Mouse (Mus musculus) splenic B cell, adult 2 months (primary cell): Measurements from ENCODE around the gene Zfp536.

Source experiments
- DNase-seq: peaks from one replicate; pipeline ENCODE4 v3.0.0-alpha.2; 2011; ENCODE audit warnings: low read depth, low spot score
- H3K27me3 ChIP-seq: 2 replicates; pipeline ENCODE4 v1.6.1; 2012; ENCODE audit warnings: mild to moderate bottlenecking, low read length, moderate library complexity, mixed read lengths; ENCODE audit not compliant: control insufficient read depth, poor library complexity, insufficient read depth, severe bottlenecking
- H3K36me3 ChIP-seq: 2 replicates; pipeline ENCODE4 v1.6.1; 2012; ENCODE audit warnings: mild to moderate bottlenecking, low read length, moderate library complexity, mixed read lengths; ENCODE audit not compliant: control insufficient read depth, poor library complexity, insufficient read depth, severe bottlenecking

The Zfp536 gene

GRCm38 (mm10) chr7:37477309-37477708 lies 296.1 kb downstream of the Zfp536 start:
- H3K27me3 ChIP-seq, result no peaks in the 10 kb centered on the region
- no peaks in the 10 kb centered on the region for H3K36me3 ChIP-seq
- DNase-seq, result no peak

GRCm38 (mm10) chr7:37475485-37475884 lies 298.0 kb downstream of the Zfp536 start:
- H3K27me3 ChIP-seq, result no peaks in the 10 kb centered on the region
- no peaks in the 10 kb centered on the region for H3K36me3 ChIP-seq
- DNase-seq, result no peak

- Histone ChIP-seq H3K27me3 (no peaks in the 10 kb centered on the region), H3K36me3 (no peaks in the 10 kb centered on the region)
- DNase-seq, result no peak
Measured at GRCm38 (mm10) chr7:37474284-37474683, 299.2 kb downstream of the Zfp536 start.

GRCm38 (mm10) chr7:37473311-37474084 lies 299.9 kb downstream of the Zfp536 start:
- no peak for DNase-seq
- Histone ChIP-seq H3K27me3 (no peaks in the 10 kb centered on the region), H3K36me3 (no peaks in the 10 kb centered on the region)

GRCm38 (mm10) chr7:37471726-37472125 lies 301.7 kb downstream of the Zfp536 start:
- H3K36me3 ChIP-seq, result no peaks in the 10 kb centered on the region

GRCm38 (mm10) chr7:37466477-37467243 lies 306.8 kb downstream of the Zfp536 start:
- no peaks in the 10 kb centered on the region for H3K36me3 ChIP-seq
- no peak for DNase-seq
- H3K27me3 ChIP-seq, result no peaks in the 10 kb centered on the region

More at GRCm38 (mm10) chr7:37471726-37472125, 301.7 kb downstream of the Zfp536 start:
- DNase-seq, result no peak
- no peaks in the 10 kb centered on the region for H3K27me3 ChIP-seq

- Histone ChIP-seq H3K36me3 (no peaks in the 10 kb centered on the region), H3K27me3 (no peaks in the 10 kb centered on the region)
- DNase-seq, result no peak
Measured at GRCm38 (mm10) chr7:37464186-37464721, 309.2 kb downstream of the Zfp536 start.

- no peaks in the 10 kb centered on the region for H3K27me3 ChIP-seq
- DNase-seq, result no peak
- no peaks in the 10 kb centered on the region for H3K36me3 ChIP-seq
Measured at GRCm38 (mm10) chr7:37447523-37447922, 325.9 kb downstream of the Zfp536 start.

- DNase-seq, result no peak
- Histone ChIP-seq H3K36me3 (no peaks in the 10 kb centered on the region), H3K27me3 (no peaks in the 10 kb centered on the region)
Measured at GRCm38 (mm10) chr7:37439912-37440311, 333.5 kb downstream of the Zfp536 start.

- Histone ChIP-seq H3K36me3 (no peaks in the 10 kb centered on the region), H3K27me3 (no peaks in the 10 kb centered on the region)
- no peak for DNase-seq
Measured at GRCm38 (mm10) chr7:37439117-37439844, 334.2 kb downstream of the Zfp536 start.

GRCm38 (mm10) chr7:37437887-37438286 lies 335.6 kb downstream of the Zfp536 start:
- Histone ChIP-seq H3K27me3 (no peaks in the 10 kb centered on the region), H3K36me3 (no peaks in the 10 kb centered on the region)
- peak; percentile 18 for DNase-seq

GRCm38 (mm10) chr7:37433156-37433555 lies 340.3 kb downstream of the Zfp536 start:
- DNase-seq, result no peak
- H3K36me3 ChIP-seq, result no peaks in the 10 kb centered on the region
- no peaks in the 10 kb centered on the region for H3K27me3 ChIP-seq

- no peaks in the 10 kb centered on the region for H3K27me3 ChIP-seq
- DNase-seq, result no peak
- H3K36me3 ChIP-seq, result no peaks in the 10 kb centered on the region
Measured at GRCm38 (mm10) chr7:37431471-37431870, 342.0 kb downstream of the Zfp536 start.

- Histone ChIP-seq H3K27me3 (no peaks in the 10 kb centered on the region), H3K36me3 (no peaks in the 10 kb centered on the region)
- no peak for DNase-seq
Measured at GRCm38 (mm10) chr7:37426061-37426460, 347.4 kb downstream of the Zfp536 start.
